Mouse (Mus musculus): ENCODE measurements around the gene Pik3r6. TPM values are rescaled to one million over a fixed set of nuclear protein-coding genes. Genes with fewer than 3 reads are reported as not detected.

The Pik3r6 gene
- polyA plus RNA-seq, 1 experiment from 2014 or later, result 5.6 TPM

GRCm38 (mm10) chr11:68486093-68486492 is 16.7 kb upstream of the Pik3r6 start:
- 87% methylated on average over 3 of the region's 3 CpGs for WGBS
- no peaks in the 10 kb centered on the region for H3K36me3 ChIP-seq (ENCODE audit: insufficient read depth)
- no peak overlapping the region for H3K9ac ChIP-seq
- peak; percentile 36 for TF ChIP-seq CTCF (IDR thresholded peaks at IDR 0.05; ENCODE audit: low read depth)
- no peaks in the 10 kb centered on the region for H3K27me3 ChIP-seq (ENCODE audit: insufficient read depth, low read length)
- ATAC-seq (ENCODE audit: insufficient read depth), result no peak
- no peaks in the 10 kb centered on the region for H3K9me3 ChIP-seq (ENCODE audit: low read depth, low read length)
- H3K4me3 ChIP-seq (ENCODE audit: low read depth, low read length), result no peak overlapping the region
- no peak overlapping the region for H3K4me2 ChIP-seq
- no peaks in the 10 kb centered on the region for H3K4me1 ChIP-seq (ENCODE audit: insufficient read depth)
- H3K27ac ChIP-seq (ENCODE audit: low read depth), result no peak overlapping the region
- no peak for DNase-seq

GRCm38 (mm10) chr11:68487720-68488119 is 15.1 kb upstream of the Pik3r6 start:
- 70% methylated on average over 10 of the region's 10 CpGs for whole genome bisulfite sequencing
- Histone ChIP-seq H3K4me3 (ENCODE audit: low read depth, low read length) (no peak overlapping the region), H3K9me3 (ENCODE audit: low read depth, low read length) (no peaks in the 10 kb centered on the region), H3K27ac (ENCODE audit: low read depth) (peak overlapping the region; percentile 13; the same call in 1 of the 2 replicates), H3K4me2 (no peak overlapping the region), H3K4me1 (ENCODE audit: insufficient read depth) (no peaks in the 10 kb centered on the region), H3K27me3 (ENCODE audit: insufficient read depth, low read length) (no peaks in the 10 kb centered on the region), H3K36me3 (ENCODE audit: insufficient read depth) (no peaks in the 10 kb centered on the region), H3K9ac (no peak overlapping the region)
- TF ChIP-seq CTCF (IDR thresholded peaks at IDR 0.05; ENCODE audit: low read depth), result no peak
- ATAC-seq (ENCODE audit: insufficient read depth), result no peak
- peak; percentile 44 for DNase-seq

GRCm38 (mm10) chr11:68488256-68488824 is 14.5 kb upstream of the Pik3r6 start:
- Histone ChIP-seq H3K27me3 (ENCODE audit: insufficient read depth, low read length) (no peaks in the 10 kb centered on the region), H3K4me3 (ENCODE audit: low read depth, low read length) (no peak overlapping the region), H3K9me3 (ENCODE audit: low read depth, low read length) (no peaks in the 10 kb centered on the region), H3K27ac (ENCODE audit: low read depth) (0 out of 2 replicates have a peak overlapping the region, but pooled peaks have one; percentile 13), H3K36me3 (ENCODE audit: insufficient read depth) (no peaks in the 10 kb centered on the region), H3K9ac (no peak overlapping the region), H3K4me2 (no peak overlapping the region), H3K4me1 (ENCODE audit: insufficient read depth) (no peaks in the 10 kb centered on the region)
- whole genome bisulfite sequencing, result 55% methylated on average over 6 of the region's 6 CpGs
- TF ChIP-seq CTCF (IDR thresholded peaks at IDR 0.05; ENCODE audit: low read depth), result no peak
- DNase-seq (peak; percentile 36), ATAC-seq (ENCODE audit: insufficient read depth) (no peak)

GRCm38 (mm10) chr11:68489236-68489635 is 13.6 kb upstream of the Pik3r6 start:
- DNase-seq (no peak), ATAC-seq (ENCODE audit: insufficient read depth) (no peak)
- Histone ChIP-seq H3K4me2 (no peak overlapping the region), H3K9me3 (ENCODE audit: low read depth, low read length) (no peaks in the 10 kb centered on the region), H3K27ac (ENCODE audit: low read depth) (no peak overlapping the region), H3K4me1 (ENCODE audit: insufficient read depth) (no peaks in the 10 kb centered on the region), H3K4me3 (ENCODE audit: low read depth, low read length) (no peak overlapping the region), H3K9ac (no peak overlapping the region), H3K27me3 (ENCODE audit: insufficient read depth, low read length) (no peaks in the 10 kb centered on the region), H3K36me3 (ENCODE audit: insufficient read depth) (no peaks in the 10 kb centered on the region)
- 48% methylated on average over 2 of the region's 2 CpGs for WGBS
- no peak for TF ChIP-seq CTCF (IDR thresholded peaks at IDR 0.05; ENCODE audit: low read depth)

- ATAC-seq (ENCODE audit: insufficient read depth), result no peak
- Histone ChIP-seq H3K36me3 (ENCODE audit: insufficient read depth) (no peaks in the 10 kb centered on the region), H3K27ac (ENCODE audit: low read depth) (no peak overlapping the region), H3K4me3 (ENCODE audit: low read depth, low read length) (no peak overlapping the region), H3K4me1 (ENCODE audit: insufficient read depth) (no peaks in the 10 kb centered on the region), H3K27me3 (ENCODE audit: insufficient read depth, low read length) (no peaks in the 10 kb centered on the region), H3K9ac (no peak overlapping the region), H3K4me2 (no peak overlapping the region), H3K9me3 (ENCODE audit: low read depth, low read length) (no peaks in the 10 kb centered on the region)
- WGBS, result 80% methylated on average over 11 of the region's 11 CpGs
- TF ChIP-seq CTCF (IDR thresholded peaks at IDR 0.05; ENCODE audit: low read depth), result no peak
- DNase-seq, result no peak
Observed at GRCm38 (mm10) chr11:68492592-68492991, 10.2 kb upstream of the Pik3r6 start.

GRCm38 (mm10) chr11:68493760-68494159 is 9.1 kb upstream of the Pik3r6 start:
- no peaks in the 10 kb centered on the region for H3K36me3 ChIP-seq (ENCODE audit: insufficient read depth)
- H3K4me3 ChIP-seq (ENCODE audit: low read depth, low read length), result no peak overlapping the region
- no peak for DNase-seq
- no peaks in the 10 kb centered on the region for H3K27me3 ChIP-seq (ENCODE audit: insufficient read depth, low read length)
- no peak for ATAC-seq (ENCODE audit: insufficient read depth)
- H3K9ac ChIP-seq, result no peak overlapping the region
- no peak for TF ChIP-seq CTCF (IDR thresholded peaks at IDR 0.05; ENCODE audit: low read depth)
- H3K9me3 ChIP-seq (ENCODE audit: low read depth, low read length), result no peaks in the 10 kb centered on the region
- H3K4me1 ChIP-seq (ENCODE audit: insufficient read depth), result no peaks in the 10 kb centered on the region
- WGBS, result 62% methylated on average over 5 of the region's 5 CpGs
- no peak overlapping the region for H3K27ac ChIP-seq (ENCODE audit: low read depth)
- H3K4me2 ChIP-seq, result no peak overlapping the region

- H3K4me3 ChIP-seq (ENCODE audit: low read depth, low read length), result no peak overlapping the region
- H3K4me1 ChIP-seq (ENCODE audit: insufficient read depth), result no peaks in the 10 kb centered on the region
- H3K9me3 ChIP-seq (ENCODE audit: low read depth, low read length), result no peaks in the 10 kb centered on the region
- no peak overlapping the region for H3K4me2 ChIP-seq
- H3K27ac ChIP-seq (ENCODE audit: low read depth), result no peak overlapping the region
- H3K27me3 ChIP-seq (ENCODE audit: insufficient read depth, low read length), result no peaks in the 10 kb centered on the region
- 56% methylated on average over 6 of the region's 6 CpGs for WGBS
- H3K36me3 ChIP-seq (ENCODE audit: insufficient read depth), result no peaks in the 10 kb centered on the region
- no peak overlapping the region for H3K9ac ChIP-seq
- no peak for TF ChIP-seq CTCF (IDR thresholded peaks at IDR 0.05; ENCODE audit: low read depth)
- DNase-seq (no peak), ATAC-seq (ENCODE audit: insufficient read depth) (no peak)
Observed at GRCm38 (mm10) chr11:68497081-68497480, 5.7 kb upstream of the Pik3r6 start.

All from lung, embryonic 14.5 days (tissue).